Mouse (Mus musculus) heart, postnatal 36 days (tissue): ENCODE measurements around the gene Eif4g3. TPM values are rescaled to one million over a fixed set of nuclear protein-coding genes. Genes with fewer than 3 reads are reported as not detected.
"Not testable (repeated sequence)": the region's sequence is repeated elsewhere in the genome, so short reads cannot be mapped to it uniquely, and the experiment has no call there.

Source experiments
- DNase-seq, 2 experiments: peaks; one replicate each; pipeline ENCODE4 v3.0.0; 2021 to 2022
- intact Hi-C: fragments of 180-260 bp; cut with DNase I; formaldehyde crosslinking; loops from one replicate; pipeline ENCODE4 v1.15.1; 2025
- total RNA-seq, 2 experiments: library from RNA; stranded (reverse); gene quantifications; 2 replicates each; pipeline ENCODE4 v1.2.3; 2021

Gene Eif4g3
- total RNA-seq, 2 experiments from 2014 or later: 45.5 to 47.2 TPM

DNA sequence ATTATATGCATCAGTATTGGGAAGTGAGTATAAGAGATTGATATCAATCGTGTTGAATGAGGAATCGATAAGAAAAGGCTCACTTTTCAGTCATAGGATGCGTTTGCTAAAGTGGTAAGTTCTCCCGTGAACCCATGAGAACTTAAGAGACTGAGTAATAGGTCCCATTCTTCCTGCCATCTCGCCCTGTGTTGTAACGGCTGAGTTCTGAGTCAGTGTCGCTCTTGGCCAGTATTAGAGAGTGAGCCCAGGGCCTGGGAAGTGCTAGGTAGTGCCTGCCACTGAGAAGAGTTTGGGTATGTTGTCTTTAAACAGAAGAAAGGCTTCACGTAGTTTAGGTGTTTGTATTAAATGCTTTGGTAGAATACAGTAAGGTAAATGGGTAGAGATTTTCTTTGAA is 53.5 kb downstream of the Eif4g3 start:
- DNase-seq: no peak
- intact Hi-C loops: no loop called here

- DNase-seq: no peak
- intact Hi-C loops: no loop called here
Observed at GRCm38 (mm10) chr4:138049547-138049946, 56.7 kb downstream of the Eif4g3 start.

GRCm38 (mm10) chr4:138051488-138051887 is 58.7 kb downstream of the Eif4g3 start:
- intact Hi-C loops: no loop called here
- no peak for DNase-seq

- intact Hi-C loops: no loop called here
- DNase-seq: no peak
Observed at GRCm38 (mm10) chr4:138056658-138057057, 63.8 kb downstream of the Eif4g3 start.

DNA sequence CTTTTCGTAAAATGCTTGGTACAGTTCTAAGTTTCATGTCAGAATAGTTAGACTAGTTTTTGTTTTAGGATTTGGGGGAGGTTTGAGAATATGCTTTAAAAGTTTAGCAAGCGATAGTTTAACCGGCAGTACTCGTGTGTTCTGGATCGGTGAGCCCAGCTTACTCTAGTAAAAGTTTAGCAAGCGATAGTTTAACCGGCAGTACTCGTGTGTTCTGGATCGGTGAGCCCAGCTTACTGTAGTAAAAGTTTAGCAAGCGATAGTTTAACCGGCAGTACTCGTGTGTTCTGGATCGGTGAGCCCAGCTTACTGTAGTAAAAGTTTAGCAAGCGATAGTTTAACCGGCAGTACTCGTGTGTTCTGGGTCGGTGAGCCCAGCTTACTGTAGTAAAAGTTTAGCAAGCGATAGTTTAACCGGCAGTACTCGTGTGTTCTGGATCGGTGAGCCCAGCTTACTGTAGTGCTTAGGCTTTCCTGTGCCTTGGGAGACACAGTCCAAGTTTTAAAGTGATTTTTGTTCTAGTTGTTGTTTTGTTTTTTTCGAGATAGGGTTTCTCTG is 64.5 kb downstream of the Eif4g3 start:
- DNase-seq, intact Hi-C loops: not testable (repeated sequence)

DNA sequence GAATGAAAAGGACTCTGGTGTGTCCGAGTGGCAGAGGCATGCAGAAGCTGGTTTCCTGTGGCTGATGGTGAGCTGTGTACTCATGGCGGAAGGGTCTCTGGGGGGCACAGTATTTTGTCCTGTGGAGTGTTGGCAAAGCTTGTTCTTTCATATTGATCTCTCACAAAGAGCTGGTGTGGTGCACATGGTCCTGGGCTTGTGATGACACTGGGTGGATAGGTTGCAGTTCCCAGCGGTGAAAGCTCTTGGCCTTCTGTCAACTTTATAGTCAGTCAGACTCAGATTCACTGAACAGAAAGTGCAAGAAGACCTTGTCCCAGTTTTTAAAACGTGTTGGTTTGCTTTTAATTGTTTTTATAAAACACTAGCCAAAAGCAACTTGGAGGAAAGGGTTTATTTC is 68.3 kb downstream of the Eif4g3 start:
- no peak for DNase-seq
- intact Hi-C loops: no loop called here

DNA sequence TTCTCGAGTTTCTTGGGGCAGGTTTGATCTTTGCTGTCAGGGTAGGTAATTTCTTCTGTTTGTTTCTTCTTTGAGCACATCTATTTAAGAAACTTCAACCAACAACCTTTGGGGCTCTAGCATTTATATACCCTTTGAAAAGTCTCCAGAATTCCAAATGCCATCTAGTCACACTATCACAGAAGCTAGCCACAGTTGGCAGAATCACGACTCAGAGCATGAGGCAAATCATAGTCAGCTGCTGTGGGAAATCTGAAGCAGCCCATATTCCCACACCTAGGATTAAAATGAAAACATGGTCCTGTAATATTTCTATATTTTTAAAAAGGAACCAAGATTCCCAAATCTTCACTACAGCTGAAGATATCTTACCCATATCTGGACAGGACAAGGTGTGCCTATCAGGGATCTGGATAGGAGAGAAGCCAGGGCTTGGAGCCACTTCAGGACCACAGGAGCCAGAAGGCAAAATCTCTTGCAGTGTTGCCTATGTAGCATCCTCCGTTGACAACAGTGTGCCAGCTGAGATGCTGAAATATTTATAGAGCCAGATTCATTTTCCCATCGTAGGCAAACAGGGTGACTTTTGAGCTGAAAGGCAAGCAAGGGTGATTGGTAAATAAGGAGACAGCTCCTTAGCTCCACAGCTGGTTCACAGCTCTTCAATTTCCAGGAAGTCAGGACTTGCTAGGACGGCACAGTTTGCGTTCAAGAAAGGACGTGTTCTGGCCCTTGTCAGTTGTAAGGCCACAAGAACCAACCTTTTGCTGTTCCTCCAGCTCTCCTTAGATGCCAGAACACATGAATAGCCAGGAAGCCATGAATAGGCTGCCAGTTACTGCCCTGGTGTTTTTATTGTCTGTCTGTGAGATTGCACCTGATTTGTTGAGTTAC is 70.8 kb downstream of the Eif4g3 start:
- DNase-seq: no peak
- intact Hi-C loops: no loop called here

DNA sequence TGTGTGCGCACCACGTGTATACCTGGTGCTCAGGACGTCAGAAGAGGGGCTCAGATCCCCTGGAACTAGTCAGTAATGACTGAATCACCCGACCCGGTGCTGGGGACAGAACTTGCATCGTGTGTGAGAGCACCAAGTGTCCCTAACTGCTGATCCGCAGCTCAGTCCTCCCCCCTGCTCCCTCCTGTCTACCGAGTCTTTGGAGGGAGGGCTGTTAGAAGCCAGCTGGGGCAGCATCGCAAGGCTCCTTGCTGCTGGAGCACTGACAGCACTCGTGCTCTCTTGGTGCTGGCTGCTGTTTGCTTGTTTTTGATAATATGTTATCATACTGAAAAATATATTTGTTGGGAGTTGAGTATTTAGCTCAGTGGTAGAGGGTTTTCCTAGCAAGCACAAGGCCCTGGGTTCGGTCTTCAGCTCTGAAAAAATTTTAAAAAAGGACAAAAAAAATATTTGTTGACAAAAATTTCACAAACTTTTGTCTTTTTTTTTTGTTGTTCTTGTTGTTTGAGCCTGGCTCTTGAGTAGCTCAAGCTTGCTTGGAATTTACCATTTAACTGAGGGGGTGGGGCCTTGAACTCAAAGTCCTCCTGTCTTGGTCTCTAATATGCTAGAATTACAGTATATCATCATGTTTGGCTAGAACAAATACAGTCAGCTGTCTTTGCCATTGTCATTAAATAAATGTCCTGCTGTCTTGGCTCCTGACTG is 72.2 kb downstream of the Eif4g3 start:
- intact Hi-C loops: no loop called here
- no peak for DNase-seq

GRCm38 (mm10) chr4:138065593-138066169 is 72.9 kb downstream of the Eif4g3 start:
- DNase-seq: no peak
- intact Hi-C loops: no loop called here

DNA sequence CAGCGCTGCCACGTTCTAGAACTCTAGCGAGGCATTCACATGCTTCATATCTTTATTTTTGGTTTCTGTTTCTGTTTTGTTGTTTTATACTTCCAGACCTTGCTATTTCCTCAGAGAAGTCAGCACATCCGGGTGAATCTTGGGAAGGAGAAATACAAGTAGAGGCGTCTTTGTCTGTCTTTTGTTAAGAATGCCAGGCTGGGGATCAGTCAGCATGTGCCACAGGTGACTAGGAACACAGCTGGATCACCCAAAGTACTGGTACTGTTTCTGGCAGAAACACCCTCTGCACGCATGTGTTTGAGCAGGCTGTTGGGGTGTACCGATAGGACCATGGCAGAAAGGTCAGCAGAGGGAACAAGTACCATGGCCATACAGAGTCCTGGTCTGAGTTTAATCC is 73.6 kb downstream of the Eif4g3 start:
- intact Hi-C loops: no loop called here
- DNase-seq: peak in 1 of 2 experiments; percentile 27

- DNase-seq: no peak
- intact Hi-C loops: no loop called here
Observed at GRCm38 (mm10) chr4:138067858-138068257, 75.0 kb downstream of the Eif4g3 start.

DNA sequence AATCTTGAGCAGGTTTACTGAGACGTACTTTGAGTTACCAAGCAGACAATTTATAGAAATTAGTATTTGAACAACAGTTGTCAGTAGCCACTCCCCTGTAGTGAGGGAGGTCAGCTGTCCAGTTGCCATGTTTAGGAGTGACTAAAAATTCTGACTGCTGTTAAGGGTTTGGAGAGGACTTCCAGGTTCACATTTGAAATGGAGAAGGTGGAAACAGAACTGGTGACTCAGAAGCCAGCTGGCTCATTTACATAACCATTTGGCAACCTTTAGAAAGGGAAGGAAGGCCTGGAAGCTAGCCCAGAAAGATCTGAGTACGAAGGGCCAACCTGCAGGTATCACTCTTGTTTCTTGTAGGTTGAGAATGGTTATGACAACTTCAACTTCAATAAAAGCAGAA is 75.8 kb downstream of the Eif4g3 start:
- intact Hi-C loops: no loop called here

DNA sequence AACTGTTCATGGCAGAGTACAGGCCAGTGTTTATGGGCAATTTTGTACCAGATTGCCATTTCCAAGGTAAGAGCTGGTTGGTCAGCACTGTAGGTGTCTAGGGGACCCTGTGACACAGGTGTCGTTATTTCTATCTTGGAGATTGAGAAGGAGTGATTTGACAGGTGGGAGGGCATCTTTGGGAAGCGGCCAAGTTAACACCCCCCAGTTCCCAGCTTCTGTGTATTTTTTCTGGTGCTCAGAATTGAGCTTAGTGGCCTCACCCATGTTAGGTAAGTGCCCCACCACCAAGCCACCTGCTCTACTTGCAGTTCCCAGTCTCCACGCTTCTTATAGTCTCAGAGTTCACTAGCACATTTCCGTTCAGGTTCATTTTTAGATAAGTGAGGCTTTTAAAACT is 76.5 kb downstream of the Eif4g3 start:
- intact Hi-C loops: no loop called here
- DNase-seq: no peak

More for the DNA sequence above, 75.8 kb downstream of the Eif4g3 start:
- peak; percentile 28 to 46 for DNase-seq

- intact Hi-C loops: no loop called here
Observed at GRCm38 (mm10) chr4:138071497-138071896, 78.7 kb downstream of the Eif4g3 start.

GRCm38 (mm10) chr4:138073086-138073485 is 80.3 kb downstream of the Eif4g3 start:
- intact Hi-C loops: no loop called here

More at GRCm38 (mm10) chr4:138071497-138071896, 78.7 kb downstream of the Eif4g3 start:
- DNase-seq: no peak

GRCm38 (mm10) chr4:138073531-138073930 is 80.7 kb downstream of the Eif4g3 start:
- peak in 1 of 2 experiments; percentile 17 for DNase-seq
- intact Hi-C loops: no loop called here

More at GRCm38 (mm10) chr4:138073086-138073485, 80.3 kb downstream of the Eif4g3 start:
- DNase-seq: no peak

- DNase-seq: no peak
- intact Hi-C loops: no loop called here
Observed at GRCm38 (mm10) chr4:138074896-138075584, 82.2 kb downstream of the Eif4g3 start.

GRCm38 (mm10) chr4:138077663-138078295 is 85.0 kb downstream of the Eif4g3 start:
- DNase-seq: no peak
- intact Hi-C loops: no loop called here

DNA sequence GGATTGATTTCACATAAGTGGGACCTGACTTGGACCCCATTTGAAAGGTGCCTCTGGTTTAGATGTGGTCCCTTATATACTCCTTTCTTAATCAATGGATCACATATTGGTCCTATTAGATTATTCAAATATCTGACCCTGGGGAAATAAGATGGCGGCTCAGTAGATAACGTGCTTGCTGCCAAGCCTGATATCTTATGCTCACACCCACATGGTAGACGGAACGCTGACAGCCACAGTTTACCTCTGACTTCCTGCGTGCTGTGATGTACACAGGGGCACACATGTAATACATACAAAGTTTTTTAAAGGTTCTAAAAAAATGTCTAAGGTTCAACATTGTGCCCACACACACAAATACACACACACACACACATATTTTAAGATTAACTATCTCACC is 86.4 kb downstream of the Eif4g3 start:
- intact Hi-C loops: no loop called here
- DNase-seq: no peak

- DNase-seq: no peak
- intact Hi-C loops: no loop called here
Observed at GRCm38 (mm10) chr4:138082466-138082865, 89.6 kb downstream of the Eif4g3 start.
